Comparison of ENCODE assay signal across 13 mouse cellular contexts in genomic region chr13:99119941-99120340, GRCm38 (mm10).
"Had no signal": no experiment of that assay in that cellular context is flagged by ENCODE, and none has a peak within 500 bp of the region (broad histone marks: within the 10 kb centered on the region; RNA-seq: fewer than 3 reads in every experiment).

No protein-coding gene starts in this region.

- H3K27me3 ChIP-seq: intestine, embryonic 15.5 days; limb, embryonic 12.5 days; limb, embryonic 15.5 days had no signal

- H3K9ac ChIP-seq: intestine, embryonic 15.5 days; limb, embryonic 12.5 days; limb, embryonic 15.5 days; liver, embryonic 14.5 days; liver, postnatal 0 days; lung, embryonic 14.5 days had no signal

- H3K4me2 ChIP-seq: intestine, embryonic 15.5 days; limb, embryonic 12.5 days; limb, embryonic 15.5 days; liver, embryonic 11.5 days; lung, embryonic 14.5 days had no signal

- H3K9me3 ChIP-seq: intestine, embryonic 15.5 days; limb, embryonic 12.5 days; limb, embryonic 15.5 days had no signal

- ATAC-seq: intestine, embryonic 15.5 days; liver, postnatal 0 days; lung, postnatal 0 days had no signal

- H3K36me3 ChIP-seq: intestine, embryonic 15.5 days; limb, embryonic 12.5 days; limb, embryonic 15.5 days had no signal

- H3K27ac ChIP-seq: intestine, embryonic 15.5 days; left cerebral cortex, adult 2 months; limb, embryonic 12.5 days; limb, embryonic 15.5 days; liver, embryonic 14.5 days; macrophage had no signal

- DNase-seq: layer of hippocampus, postnatal 36 days; liver, postnatal 0 days; lung, embryonic 14.5 days; midbrain, embryonic 14.5 days; thymus, postnatal 25 days had no signal

- H3K4me3 ChIP-seq: intestine, embryonic 15.5 days; left cerebral cortex, adult 2 months; limb, embryonic 12.5 days; limb, embryonic 15.5 days had no signal
